Mouse (Mus musculus) heart, postnatal 4 days (tissue): Measurements from ENCODE around the gene Utp14a. TPM values are rescaled to one million over a fixed set of nuclear protein-coding genes. Genes with fewer than 3 reads are reported as not detected.

ENCODE experiments used
- DNase-seq: peaks from one replicate; pipeline ENCODE4 v3.0.0; 2021
- total RNA-seq, 2 experiments: library from RNA; stranded (reverse); gene quantifications; 2 replicates each; pipeline ENCODE4 v1.2.3; 2021

Utp14a gene
- total RNA-seq, 2 experiments from 2014 or later = 14.4 to 20.6 TPM

GRCm38 (mm10) chrX:48314530-48315079, 57.9 kb downstream of the Utp14a start:
- DNase-seq = peak; percentile 81

DNA sequence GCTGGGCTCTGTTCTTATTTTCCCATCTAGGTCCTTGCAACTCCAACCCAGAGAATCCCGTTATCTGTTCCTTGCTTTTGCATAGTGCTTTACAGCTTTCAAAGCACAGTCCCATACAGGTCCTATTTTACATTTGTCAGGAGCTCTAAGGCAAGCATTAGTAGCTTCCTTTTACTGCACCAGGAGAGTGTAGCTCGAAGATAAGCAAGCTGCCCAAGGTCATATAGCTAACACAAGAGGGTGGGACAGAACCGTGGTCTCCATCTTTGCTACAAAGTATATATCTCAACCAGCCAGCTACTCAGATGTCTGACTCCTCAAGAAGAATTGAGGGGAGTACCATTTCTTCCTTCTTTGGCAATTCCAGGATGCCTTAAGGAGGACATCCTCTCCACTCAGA, 60.8 kb downstream of the Utp14a start:
- DNase-seq = no peak

- DNase-seq = peak; percentile 5
Measured at GRCm38 (mm10) chrX:48318194-48318593, 61.5 kb downstream of the Utp14a start.

Other genes with a start within 250 kb of the Utp14a start
- gene Apln, start 222.0 kb upstream of the Utp14a start, total RNA-seq = 10 to 100 TPM; 41.9 to 43.9 TPM
- 1 to 10 TPM; 1.1 to 1.3 TPM for gene Xpnpep2, start 148.1 kb upstream of the Utp14a start, total RNA-seq
- gene Sash3, start 110.4 kb upstream of the Utp14a start, total RNA-seq = 1 to 10 TPM in 1 of 2 experiments, under 1 TPM in 1; 0.52 to 1.1 TPM
- gene Zdhhc9, start 48.0 kb upstream of the Utp14a start, total RNA-seq = 10 to 100 TPM; 26.7 to 30.8 TPM
- 10 to 100 TPM; 10.2 to 11.4 TPM for gene Bcorl1, start 84.5 kb downstream of the Utp14a start, total RNA-seq
- gene Elf4, start 206.3 kb downstream of the Utp14a start, total RNA-seq = 10 to 100 TPM; 25.7 to 32.4 TPM